Mouse (Mus musculus) cerebellum, adult 2 months (tissue): ENCODE data around the gene Tmcc1.

Source experiments
- CTCF ChIP-seq: fragments of 200-500 bp; IDR thresholded peaks from 2 replicates; pipeline ENCODE4 v1.5.1; 2011; ENCODE audit warnings: low read depth, mild to moderate bottlenecking, control low read depth, low read length, moderate library complexity, borderline replicate concordance; ENCODE audit not compliant: insufficient read depth
- POLR2A ChIP-seq: fragments of 200-500 bp; IDR thresholded peaks from 2 replicates; pipeline ENCODE4 v1.6.1; 2011; ENCODE audit warnings: low read length, control low read depth, borderline replicate concordance; ENCODE audit not compliant: insufficient read depth

DNA sequence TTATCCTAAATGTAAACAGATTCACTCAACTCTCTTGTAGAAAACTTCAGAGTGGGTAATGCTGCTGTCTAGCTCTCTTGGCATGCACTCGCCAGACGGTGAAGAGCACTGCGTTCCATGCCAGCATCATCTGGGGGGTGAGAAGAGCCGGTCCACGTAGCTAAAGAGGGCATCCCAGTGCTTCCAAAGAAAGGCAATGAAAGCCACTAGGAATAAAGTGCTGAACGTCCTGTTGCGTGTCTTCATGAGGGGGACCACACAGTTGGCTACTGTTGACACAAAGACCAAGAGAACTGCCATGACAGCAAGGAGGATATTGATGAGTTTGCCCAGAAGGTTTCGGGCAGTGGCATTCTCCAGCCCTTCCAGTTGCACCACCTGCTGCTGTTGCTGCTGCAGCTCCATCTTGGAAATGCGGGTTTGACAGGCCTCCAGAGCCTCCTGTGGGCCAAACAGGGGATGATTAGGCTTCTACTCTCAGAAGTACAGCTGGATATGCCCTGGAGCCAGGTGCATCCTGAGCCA, 171.3 kb downstream of the Tmcc1 start:
- TF ChIP-seq CTCF (no peak), POLR2A (no peak)
